Mouse (Mus musculus) left cerebral cortex, postnatal 36 days (tissue): Measurements from ENCODE around the gene Olah. TPM values are rescaled to one million over a fixed set of nuclear protein-coding genes. Genes with fewer than 3 reads are reported as not detected.

Experiments
- DNase-seq, 2 experiments: peaks; one replicate each; pipeline ENCODE4 v3.0.0; 2021 to 2022; ENCODE audit warnings: low spot score in 2 of 2, mixed read lengths in 1 of 2
- intact Hi-C: fragments of 180-260 bp; cut with DNase I; formaldehyde crosslinking; loops from one replicate; pipeline ENCODE4 v1.15.1; 2025
- total RNA-seq, 2 experiments: library from RNA; stranded (reverse); gene quantifications; 2 replicates each; pipeline ENCODE4 v1.2.3; 2021

The Olah gene
- total RNA-seq, 2 experiments from 2014 or later, result not detected

DNA sequence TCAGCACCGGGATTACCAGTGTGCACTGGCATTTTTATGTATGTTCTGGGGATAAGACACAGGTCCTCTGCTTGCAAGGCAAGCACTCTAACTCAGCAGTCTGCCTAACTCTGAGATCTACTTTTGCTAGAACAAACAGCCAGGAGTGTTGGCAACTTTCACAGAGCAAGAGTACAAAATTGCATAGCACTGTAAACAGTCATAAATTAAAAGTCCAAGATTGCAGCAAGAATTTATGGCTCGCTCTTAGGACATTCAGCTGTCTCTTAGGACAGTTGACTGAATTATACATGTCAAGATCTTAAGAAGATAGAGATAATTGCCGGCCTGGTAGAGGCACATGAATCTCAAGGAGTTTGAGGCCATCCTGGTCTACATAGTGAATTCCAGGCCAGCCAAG, 40.7 kb downstream of the Olah start:
- DNase-seq, result no peak
- intact Hi-C loops, result no loop called here

DNA sequence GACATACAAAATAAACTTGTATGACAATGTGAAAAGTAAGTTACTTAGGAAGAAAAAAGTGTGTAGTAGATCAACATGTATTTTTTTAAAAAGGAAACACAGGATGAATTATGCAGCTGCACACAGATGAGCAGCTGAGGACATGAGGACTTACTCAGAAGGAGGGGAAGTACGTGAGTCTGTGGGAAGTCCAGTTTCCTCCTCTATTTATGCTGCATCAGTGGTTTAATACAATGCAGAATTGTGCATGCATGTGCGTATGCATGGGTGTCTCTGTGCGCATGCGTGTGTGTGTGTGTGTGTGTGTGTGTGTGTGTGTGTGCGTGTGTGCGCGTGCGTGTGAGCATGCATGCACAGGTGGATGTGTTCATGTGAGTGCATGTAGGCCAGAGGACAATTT, 41.2 kb downstream of the Olah start:
- DNase-seq, result no peak
- intact Hi-C loops, result no loop called here

DNA sequence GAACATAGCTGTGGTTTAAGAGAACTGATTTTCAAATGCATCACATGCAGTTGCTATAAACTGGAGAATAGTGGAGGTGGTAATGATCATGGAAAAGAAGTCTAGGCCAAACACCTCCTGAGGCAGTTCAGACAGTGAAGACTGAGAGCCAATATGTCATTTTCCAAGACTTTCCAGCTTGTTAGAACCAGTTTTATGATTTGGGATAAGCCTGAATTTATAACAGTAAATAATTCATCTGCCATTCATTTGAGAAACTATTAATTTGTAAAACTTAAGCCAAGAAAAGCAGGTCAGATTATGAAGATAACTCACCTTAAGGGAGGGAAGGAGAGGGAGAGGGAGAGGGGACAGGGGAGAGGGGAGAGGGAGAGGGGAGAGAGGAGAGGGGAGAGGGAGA, 43.9 kb downstream of the Olah start:
- intact Hi-C loops, result no loop called here

DNA sequence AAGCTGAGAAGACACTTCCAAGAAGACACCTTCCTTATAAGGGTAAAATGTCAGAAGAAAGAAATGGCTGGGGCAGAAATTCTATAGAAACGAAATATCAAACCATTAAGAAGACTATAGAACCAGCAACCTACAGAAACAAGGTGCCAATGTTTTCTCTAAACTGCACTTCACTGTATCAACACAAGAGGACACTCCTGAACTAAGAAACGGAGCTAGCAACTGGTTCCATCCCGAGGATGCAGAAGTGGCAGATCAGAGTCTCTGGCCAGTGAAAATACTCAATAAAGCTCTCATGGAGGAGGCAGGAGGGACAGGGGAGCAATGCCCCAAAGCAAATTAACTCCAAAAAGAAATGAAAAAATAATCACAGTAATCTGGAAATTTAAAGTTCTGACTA, 48.1 kb downstream of the Olah start:
- DNase-seq, result no peak
- intact Hi-C loops, result loop anchor here (5.0 kb wide), 1 partner anchor 68 kb away; no protein-coding TSS in a partner anchor

More for the DNA sequence above, 43.9 kb downstream of the Olah start:
- DNase-seq, result no peak

DNA sequence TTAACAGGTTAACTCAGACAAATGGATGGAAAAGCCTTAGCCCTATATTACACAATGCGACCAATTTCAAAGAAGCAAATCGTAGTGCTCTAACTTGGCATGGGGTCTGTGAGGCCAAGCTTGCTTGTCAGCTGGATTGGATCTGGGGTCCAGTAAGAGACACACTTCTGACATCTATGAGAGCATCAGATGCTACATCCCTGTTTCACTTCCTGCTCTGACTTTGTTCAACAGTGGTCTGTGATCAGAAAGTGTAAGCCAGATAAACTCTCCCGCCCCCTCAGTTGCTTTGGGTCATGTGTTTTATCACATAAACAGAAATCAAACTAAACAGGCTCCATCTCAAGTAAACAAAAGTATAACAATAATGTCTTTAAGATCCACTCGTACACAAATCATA, 48.6 kb downstream of the Olah start:
- intact Hi-C loops, result loop anchor here (5.0 kb wide), 1 partner anchor 69 kb away; no protein-coding TSS in a partner anchor

DNA sequence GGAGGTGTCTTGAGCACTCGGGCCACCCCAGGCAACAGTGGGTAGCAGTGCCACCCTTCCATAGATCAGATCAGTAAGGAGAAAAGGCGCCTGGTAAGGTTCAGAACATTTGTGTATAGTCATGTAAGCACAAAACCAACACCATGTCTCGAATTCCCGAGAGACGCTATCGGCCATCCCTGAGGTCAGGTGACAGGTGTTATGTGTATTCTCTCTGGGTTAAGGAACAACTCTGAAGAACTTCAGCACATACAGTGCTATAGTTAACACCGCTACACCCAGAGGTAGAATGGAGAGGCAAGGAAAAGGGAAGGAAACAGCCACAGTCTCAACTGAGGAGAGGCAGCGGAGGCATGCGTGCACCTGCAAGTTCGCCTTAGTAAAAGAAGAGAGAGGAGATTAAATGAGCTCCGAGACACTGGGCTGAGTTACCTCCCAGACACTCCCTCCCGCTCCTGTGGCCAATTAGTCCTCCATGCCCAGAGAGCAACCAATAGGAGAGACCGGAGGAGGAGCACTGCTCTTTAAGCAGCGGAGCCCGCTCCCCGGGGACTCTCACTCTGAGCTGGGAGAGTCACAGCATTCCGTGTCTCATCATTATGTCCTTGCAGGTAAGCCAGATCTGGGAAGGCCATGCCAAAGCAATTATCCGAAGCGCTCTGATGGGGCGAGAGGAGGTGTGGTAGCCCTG, 61.3 kb downstream of the Olah start, which contains the start of gene Acbd7:
Acbd7 (plus strand) TSS at position 558 of the 691 bp plus-strand sequence.
- intact Hi-C loops, result no loop called here
- DNase-seq, result peak; percentile 54 to 61

More for the DNA sequence above, 48.6 kb downstream of the Olah start:
- DNase-seq, result no peak

DNA sequence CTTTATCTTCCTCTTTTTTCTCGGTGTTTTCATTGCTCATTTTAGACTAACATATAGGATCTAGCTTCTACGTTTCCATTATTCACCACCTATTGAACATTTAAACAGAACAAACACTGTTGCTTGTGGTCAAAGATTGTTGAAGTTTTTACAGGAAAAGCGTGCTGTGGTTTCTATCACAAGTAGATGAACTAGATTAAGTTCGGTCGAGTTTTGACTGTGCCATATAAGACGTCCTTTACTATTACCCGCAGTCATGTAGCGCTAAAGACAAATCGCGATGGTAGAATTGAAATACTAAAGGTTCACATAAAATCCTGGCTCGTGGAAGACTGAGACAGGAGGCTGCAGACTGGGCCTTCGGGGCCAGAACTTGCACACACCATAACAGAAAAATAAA, 63.2 kb downstream of the Olah start:
- DNase-seq, result no peak
- intact Hi-C loops, result loop anchor here (2.0 kb wide), 1 partner anchor 49 kb away; the partner anchor contains the start of gene Nmt2

DNA sequence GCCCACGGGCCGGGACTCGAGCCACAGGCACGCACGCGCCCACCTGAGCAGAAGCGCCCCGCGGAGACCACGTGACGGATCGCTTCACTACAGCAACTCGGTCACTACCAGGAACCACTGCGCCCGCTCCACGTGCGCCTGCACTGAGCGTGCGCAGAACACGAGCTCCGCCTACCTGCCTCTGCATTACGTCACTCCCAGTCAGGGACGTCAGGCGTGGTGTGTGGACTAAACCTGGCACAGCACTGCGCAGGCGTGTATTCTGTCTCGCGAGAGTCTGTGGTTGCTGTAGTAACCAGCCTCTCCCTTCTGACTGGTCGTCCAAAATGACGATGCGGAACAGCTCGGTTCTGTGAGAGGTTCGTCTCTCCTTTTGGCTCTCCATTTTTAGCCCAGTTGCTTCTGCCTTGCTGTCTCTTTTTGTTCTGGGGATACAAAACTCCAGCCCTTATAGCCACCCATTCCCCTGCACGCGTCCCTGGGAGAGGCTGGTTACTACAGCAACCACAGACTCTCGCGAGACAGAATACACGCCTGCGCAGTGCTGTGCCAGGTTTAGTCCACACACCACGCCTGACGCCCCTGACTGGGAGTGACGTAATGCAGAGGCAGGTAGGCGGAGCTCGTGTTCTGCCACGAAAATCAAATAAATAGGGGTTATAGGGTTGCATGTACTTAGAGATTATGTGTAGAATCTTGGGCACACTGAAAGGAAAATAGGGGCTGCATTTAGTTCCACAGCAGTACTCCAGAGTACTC, 64.3 kb downstream of the Olah start, which contains the start of gene Rpp38:
Rpp38 (minus strand) TSS at position 160 of the 759 bp plus-strand sequence.
- peak; percentile 99 for DNase-seq
- intact Hi-C loops, result loop anchor here (2.0 kb wide), 1 partner anchor 48 kb away; the partner anchor contains the start of gene Nmt2

DNA sequence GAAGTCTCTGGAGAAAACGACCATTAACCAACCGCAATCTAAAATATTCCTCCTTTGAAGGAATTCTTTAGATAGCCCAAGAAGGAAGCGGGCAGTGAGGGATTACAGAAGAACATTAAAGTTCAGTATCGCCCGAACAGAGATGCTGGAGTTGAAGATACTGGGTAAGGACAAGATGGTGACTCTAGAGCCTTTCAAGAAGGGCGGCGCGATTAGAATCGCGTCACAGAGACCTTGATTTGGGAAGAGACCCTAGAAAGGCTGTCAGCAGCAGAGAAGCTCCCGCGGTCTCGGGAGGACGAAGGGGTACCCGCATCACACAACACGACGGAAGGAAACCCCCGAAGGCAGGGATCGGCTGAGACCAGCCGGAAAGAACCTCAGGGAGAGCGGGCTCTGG, 65.0 kb downstream of the Olah start:
- DNase-seq, result no peak
- intact Hi-C loops, result loop anchor here (2.0 kb wide), 1 partner anchor 47 kb away; the partner anchor contains the start of gene Nmt2

DNA sequence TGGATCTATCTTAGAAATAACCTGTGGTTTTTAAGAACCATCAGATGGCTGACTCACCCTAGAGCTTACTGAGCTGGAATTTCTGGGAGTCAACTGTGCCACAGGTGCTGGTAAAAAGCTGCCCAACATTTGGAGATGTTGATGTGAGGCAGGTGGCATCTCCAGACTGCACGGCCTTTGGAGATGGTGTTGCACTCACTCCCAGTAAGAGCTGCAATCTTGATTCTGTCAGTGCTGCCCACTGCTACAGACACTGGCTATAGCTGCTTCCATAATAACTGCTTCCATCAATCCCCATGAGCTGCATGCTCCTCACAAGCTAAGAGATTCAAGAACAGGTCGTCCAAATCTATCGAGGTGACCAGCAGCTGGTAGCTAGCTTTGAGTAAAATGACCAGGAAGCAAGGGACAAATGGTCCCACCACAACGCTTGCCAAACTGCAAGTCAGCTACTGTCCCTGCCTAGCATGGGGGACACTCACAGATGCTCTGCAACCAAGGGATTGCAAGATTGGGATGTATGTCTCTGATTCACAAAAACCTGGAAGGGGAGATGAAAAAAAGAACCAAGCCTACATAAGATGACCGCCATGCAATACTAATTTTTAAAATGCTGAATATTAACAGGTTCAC, 65.8 kb downstream of the Olah start:
- intact Hi-C loops, result no loop called here
- no peak for DNase-seq

DNA sequence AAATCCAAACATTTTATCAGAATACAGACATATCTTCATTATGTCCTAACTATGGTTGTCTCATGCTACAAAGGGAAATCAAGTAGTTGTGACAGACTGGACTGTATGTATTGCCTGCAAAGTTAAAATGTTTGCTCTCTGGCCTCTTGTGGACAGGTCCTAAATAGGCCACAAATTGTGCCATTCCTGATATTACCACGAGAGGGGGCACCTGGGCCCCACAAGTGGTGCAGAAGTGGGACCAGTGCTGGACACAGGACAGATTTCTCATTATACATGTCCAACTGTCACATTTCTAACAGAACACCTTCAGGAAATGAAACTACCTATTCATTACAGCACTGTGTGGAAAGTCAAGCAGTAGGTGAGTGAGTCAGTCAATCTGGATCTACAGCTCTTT, 69.7 kb downstream of the Olah start:
- intact Hi-C loops, result loop anchor here (5.0 kb wide), 1 partner anchor 210 kb away; no protein-coding TSS in a partner anchor
- DNase-seq, result peak in 1 of 2 experiments; percentile 14

DNA sequence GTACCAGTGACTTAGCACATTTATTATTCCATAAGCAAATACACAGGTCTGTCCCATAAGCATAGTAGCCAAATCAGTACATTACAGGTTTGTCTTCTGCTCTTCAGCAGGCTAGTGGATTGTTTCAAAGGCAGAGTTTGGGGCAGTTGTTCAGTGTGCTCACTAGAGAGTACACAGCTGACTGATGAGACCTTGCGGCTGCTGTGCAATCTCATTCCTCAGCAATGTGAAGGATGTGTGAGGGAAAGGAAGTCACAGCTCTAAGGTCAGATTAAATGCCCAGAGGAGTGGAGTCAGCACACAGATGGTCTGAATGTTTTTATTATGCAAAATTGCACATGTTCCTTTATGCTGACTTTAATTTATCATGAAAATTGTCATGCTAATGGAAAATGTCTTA, 70.5 kb downstream of the Olah start:
- no peak for DNase-seq
- intact Hi-C loops, result loop anchor here (5.0 kb wide), 1 partner anchor 209 kb away; no protein-coding TSS in a partner anchor

DNA sequence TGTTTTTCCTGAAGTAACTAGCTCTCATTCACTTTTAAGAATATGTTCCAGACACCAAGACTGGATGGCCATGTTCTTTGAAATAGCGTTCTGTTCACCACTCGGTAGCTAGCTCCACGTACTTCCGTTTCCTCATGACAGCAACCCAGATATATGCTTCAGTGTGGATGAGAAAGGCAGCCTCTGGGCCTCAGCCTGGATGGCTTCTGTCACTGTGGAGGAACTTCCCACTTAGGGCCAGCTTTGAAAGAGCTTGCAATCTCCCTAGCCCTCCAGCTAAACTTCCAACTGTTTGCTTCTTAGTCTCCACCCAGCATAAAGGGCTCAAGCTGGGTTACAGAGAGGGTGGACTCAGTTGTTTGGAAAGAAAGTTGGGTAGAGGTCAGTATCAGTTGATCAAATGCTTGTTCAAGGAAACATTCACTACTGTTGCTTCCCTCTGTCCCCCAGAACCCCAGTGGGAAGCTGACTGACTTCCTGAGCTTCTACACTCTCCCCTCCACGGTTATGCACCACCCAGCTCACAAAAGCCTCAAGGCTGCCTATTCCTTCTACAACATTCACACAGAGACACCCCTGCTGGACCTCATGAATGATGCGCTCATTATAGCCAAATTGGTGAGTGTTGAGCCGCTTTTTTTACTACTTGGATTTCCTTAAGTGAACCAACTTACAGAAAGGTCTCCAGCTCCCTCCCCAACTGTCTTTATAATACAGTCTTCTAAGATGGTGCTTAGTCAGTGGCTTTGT, 72.5 kb downstream of the Olah start:
- intact Hi-C loops, result loop anchor here (5.0 kb wide), 1 partner anchor 207 kb away; no protein-coding TSS in a partner anchor
- DNase-seq, result no peak

DNA sequence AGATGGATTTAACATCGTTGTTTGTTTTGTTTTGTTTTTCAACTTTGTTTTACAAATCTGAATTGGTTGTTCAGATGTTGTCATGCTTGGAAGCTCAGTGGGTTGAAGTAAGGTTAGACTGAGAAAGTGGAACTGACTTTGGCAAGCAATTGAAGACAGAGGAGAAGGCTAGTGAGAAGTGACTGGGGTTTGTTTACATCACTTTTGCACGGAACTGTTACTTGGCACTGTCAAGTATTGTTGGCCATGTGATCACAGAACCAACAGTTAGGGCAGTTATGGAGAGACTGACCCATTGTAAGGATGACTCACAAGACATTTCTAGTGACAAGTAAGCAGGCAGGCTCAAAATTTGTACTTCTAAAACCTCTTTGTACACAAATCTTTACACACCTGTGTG, 73.9 kb downstream of the Olah start:
- DNase-seq, result no peak
- intact Hi-C loops, result no loop called here

DNA sequence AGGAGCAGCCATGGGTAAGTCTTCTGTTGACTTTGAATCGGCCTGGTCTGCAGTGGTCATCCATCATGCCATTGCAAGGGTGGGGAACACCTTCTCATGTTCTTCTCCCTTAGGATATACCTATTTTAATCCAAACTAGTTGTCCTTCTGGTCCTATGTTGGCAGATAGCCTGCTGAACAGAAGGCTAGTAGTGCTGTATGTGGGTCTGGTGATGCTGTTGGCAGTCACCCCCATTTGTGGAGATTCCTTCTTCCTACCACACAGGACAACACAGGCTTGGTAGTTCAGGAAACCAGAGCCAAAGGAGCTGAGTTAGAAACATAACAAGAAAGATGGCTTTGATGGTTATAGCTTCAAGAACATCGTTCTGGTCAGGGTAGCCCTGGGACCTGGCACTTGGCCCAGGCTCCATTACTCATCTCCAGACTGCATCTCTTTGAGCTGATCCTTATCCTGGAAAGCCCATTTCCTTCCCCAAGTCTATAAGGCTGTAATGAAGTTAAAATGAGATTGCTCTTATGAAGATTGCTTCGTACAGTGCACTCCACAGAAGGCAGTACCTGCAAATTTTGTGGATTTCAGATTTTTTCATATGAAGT, 91.5 kb downstream of the Olah start:
- DNase-seq, result peak; percentile 18 to 46
- intact Hi-C loops, result no loop called here

DNA sequence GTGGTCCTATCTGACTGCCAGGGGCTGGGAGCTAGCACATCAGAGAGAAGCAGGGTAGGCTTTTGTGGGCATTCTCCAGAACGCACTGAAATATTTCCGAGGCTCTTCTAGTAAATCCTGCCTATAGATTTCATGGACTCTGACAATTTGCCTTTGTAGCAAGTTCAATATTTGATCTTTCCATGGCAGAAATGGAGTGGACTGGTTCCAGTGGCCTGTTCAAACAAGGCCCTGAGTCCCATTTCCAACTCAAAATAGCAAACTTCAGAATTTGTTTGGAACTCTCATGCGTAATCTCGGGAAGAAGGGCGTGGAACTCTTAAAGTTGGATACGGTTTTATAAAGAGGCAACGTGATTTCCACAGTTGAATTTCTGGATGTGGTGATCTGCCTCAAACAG, 101.2 kb downstream of the Olah start:
- intact Hi-C loops, result no loop called here
- DNase-seq, result no peak

DNA sequence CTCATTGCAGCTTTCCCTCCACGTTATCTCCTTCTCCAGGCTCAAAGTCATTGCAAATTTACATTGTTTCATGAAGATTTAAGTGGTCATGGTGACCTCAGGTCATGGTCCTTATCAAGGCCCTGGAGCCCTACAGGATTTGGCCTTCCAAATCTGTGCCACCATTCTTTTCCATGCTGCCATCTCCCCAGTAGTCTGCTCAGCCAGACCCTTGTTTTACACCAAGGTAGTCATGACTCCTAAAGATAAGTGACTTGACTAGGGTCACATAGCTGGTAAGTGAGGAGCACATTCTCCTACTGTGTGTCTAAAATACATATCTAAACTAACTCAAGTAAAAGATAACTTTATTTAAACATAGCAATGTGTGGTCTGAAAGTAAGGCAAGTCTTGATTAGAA, 104.8 kb downstream of the Olah start:
- DNase-seq, result no peak
- intact Hi-C loops, result no loop called here
